Mouse (Mus musculus) left cerebral cortex, adult 8-10 months (tissue): Measurements from ENCODE around the gene Ube2r2. TPM values are rescaled to one million over a fixed set of nuclear protein-coding genes. Genes with fewer than 3 reads are reported as not detected.

Experiments
- DNase-seq, 2 experiments: peaks; one replicate each; pipeline ENCODE4 v3.0.0; 2022; ENCODE audit warnings: low spot score in 2 of 2
- total RNA-seq, 4 experiments: library from RNA; stranded (reverse); gene quantifications; 2 replicates each; pipeline ENCODE4 v1.2.4; 2022

Ube2r2 gene
- total RNA-seq, 4 experiments from 2014 or later, result 85.5 to 101 (median 86.4) TPM

- no peak for DNase-seq
These were observed 39.1 kb downstream of the Ube2r2 start for GRCm38 (mm10) chr4:41174631-41175030.

DNA sequence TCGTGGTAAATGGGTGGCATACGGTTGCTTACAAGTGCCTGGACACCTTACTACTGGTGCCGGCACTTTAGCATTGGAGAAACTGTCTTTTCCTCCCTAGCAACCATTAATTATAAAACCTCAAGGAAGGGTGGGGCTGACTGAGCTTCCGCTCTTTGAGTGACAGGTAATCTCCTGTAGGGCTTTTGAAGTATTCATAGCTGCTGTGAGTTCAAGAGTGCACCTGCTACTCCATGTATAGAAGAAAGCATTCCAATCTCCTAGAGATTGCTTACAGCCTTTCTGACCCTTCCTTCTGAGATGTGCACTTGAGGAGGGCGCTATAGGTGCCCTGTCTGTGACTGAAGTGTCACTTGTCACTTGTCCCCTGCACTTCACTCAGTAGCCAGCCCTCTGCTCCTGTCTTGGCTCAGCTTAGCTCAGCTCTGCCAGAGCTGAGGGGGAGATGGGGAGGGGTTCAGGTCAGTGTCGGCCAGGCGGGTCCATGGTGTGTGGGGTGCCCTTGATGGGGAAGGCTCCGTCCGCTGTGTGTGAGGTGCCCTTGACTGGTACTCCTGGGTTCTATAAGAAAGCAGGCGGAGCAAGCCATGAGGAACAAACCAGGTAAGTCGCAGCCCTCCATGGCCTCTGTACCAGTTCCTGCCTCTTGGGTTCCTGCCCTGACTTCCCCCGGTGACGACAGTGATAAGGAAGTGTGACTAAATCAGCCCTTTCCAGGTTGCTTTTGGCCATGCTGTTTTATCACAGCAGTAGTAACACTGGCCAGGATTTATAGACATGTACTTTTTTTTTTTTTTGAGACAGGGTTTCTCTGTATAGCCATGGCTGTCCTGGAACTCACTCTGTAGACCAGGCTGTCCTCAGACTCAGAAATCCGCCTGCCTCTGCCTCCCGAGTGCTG is 44.5 kb downstream of the Ube2r2 start:
- DNase-seq, result no peak

DNA sequence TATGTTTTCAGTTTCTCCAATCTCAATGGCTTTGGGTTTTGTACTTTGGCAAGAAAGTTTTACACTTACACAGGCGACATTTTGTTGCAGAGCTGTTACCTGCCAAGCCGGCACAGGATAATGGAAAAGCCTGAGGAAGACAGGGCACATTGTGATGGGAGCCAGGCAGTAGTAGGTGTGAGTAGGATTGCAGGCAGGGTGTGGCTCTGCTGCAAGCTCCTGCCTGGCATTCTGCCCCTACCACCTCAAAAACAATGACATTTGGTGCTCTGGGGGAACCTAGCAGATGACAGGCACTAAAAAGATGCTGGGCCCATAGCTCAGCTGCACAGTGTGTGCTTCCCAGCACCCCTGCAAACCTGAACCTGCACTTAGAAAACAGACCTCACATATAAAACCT is 54.3 kb downstream of the Ube2r2 start:
- peak in 1 of 2 experiments; percentile 51 for DNase-seq

GRCm38 (mm10) chr4:41192544-41193512 is 57.3 kb downstream of the Ube2r2 start:
- no peak for DNase-seq

- no peak for DNase-seq
These were observed 59.8 kb downstream of the Ube2r2 start for GRCm38 (mm10) chr4:41195328-41195727.

GRCm38 (mm10) chr4:41196861-41197610 is 61.5 kb downstream of the Ube2r2 start:
- DNase-seq, result no peak

DNA sequence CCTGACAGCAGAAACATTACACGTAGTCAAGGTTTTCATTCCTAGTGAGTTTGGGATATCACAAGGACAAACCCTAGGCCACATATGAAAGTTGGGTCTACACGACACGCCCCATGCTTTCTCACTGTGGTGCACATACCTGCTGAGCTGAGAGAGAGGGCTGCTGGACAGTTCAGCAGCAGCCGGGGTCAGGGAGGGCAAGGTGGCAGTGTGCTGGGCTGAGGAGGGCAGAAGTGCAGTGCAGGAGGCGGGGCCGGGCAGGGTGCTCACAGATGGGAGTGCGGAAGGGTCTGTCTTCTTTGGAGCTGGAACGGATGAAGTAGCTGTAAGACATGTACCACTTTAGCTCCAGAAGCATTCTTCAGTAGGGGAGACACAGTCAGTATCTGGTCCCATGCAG is 66.6 kb downstream of the Ube2r2 start:
- DNase-seq, result no peak

GRCm38 (mm10) chr4:41205751-41206150 is 70.2 kb downstream of the Ube2r2 start:
- no peak for DNase-seq

DNA sequence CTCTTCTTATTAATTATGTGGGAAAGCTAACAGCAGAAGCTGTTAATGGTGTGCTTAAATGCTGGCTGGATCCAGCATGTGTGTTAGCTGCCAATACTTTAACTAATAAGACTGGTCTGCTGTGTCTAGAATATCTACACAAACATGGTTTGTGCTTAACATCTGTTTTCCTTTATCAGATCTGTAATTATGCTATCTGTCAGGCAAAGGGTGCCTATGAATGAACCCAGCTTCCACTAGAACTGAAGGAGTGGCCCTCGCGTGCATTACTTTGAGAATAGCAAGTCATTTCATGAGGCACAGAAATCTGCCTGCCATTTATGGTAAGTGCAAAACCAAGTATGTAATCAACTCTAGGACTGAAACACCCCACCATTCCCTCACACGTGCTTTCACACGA is 72.5 kb downstream of the Ube2r2 start:
- DNase-seq, result no peak

- no peak for DNase-seq
These were observed 89.9 kb downstream of the Ube2r2 start for GRCm38 (mm10) chr4:41225412-41225811.

DNA sequence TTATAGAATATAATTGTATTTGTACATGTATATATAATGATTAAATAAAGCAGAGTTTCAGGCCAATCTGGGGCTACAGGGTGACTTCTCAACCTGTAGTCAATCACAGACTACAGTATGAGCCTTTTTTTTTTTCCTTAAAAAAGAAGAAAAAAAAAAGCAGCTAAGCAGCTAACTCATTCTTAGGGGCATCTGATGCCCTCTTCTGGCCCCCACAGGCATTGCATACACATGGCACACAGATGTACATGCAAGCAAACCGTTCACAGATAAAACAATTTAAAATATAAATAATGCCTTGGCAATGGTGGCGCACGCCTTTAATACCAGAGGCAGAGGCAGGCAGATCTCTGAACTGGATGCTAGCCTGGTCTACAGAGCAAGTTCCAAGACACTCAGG is 90.8 kb downstream of the Ube2r2 start:
- DNase-seq, result peak; percentile 13 to 37

DNA sequence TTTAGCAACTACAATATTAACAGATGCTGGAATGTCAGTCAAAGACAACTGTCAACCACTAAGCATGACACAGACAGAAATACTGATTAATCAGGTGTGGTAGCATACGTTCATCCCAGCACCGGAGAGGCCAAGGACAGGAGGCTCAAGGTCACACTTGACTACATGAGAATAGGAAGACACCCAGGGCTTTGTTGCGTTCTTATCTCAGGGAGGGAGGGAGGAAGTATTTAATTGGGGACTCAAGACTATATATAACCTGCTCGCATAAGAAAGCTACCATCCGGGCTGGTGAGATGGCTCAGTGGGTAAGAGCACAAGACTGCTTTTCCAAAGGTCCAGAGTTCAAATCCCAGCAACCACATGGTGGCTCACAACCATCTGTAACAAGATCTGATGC is 100.1 kb downstream of the Ube2r2 start:
- DNase-seq, result no peak

- DNase-seq, result no peak
These were observed 105.4 kb downstream of the Ube2r2 start for GRCm38 (mm10) chr4:41240916-41241315.

Other genes with a start within 250 kb of the Ube2r2 start
- gene Spink4, start 215.7 kb upstream of the Ube2r2 start, total RNA-seq, result not detected
- gene Bag1, start 187.4 kb upstream of the Ube2r2 start, total RNA-seq, result 100 to 1,000 TPM; 176 to 192 (median 181) TPM
- 10 to 100 TPM; 73.9 to 90.3 (median 79.7) TPM for gene Chmp5, start 187.3 kb upstream of the Ube2r2 start, total RNA-seq
- 10 to 100 TPM; 77.9 to 83.4 (median 80.2) TPM for gene Nfx1, start 164.8 kb upstream of the Ube2r2 start, total RNA-seq
- not detected for gene Aqp7, start 87.6 kb upstream of the Ube2r2 start, total RNA-seq
- gene Aqp3, start 37.6 kb upstream of the Ube2r2 start, total RNA-seq, result not detected
- gene Nol6, start 11.3 kb upstream of the Ube2r2 start, total RNA-seq, result 10 to 100 TPM; 90.4 to 97.6 (median 95.2) TPM
- 10 to 100 TPM; 38.8 to 46.3 (median 45.3) TPM for gene Ubap2, start 139.4 kb downstream of the Ube2r2 start, total RNA-seq
- gene Dcaf12, start 179.1 kb downstream of the Ube2r2 start, total RNA-seq, result 10 to 100 TPM; 37.5 to 39.5 (median 38.6) TPM
- gene Ubap1, start 213.3 kb downstream of the Ube2r2 start, total RNA-seq, result 10 to 100 TPM; 45.2 to 54.3 (median 49.9) TPM